Comparison of ENCODE assay signal across 8 mouse cellular contexts in genomic region chr4:56113701-56114196, GRCm38 (mm10).
DNase-seq lines count a peak whose midpoint lies in the region; ATAC-seq and TF ChIP-seq lines count a peak whose summit lies in the region.

No protein-coding gene starts in this region.

- peaks cover 11% of the 10 kb centered on the region for H3K4me1 ChIP-seq in hindbrain, embryonic 13.5 days (replicated peaks)
- H3K4me1 ChIP-seq in lung, embryonic 15.5 days, result peaks cover 17% of the 10 kb centered on the region

- ATAC-seq in hindbrain, embryonic 13.5 days (ENCODE audit: low FRiP score), result no peak
- peak; percentile 96 for ATAC-seq in lung, embryonic 15.5 days (ENCODE audit: borderline replicate concordance, extremely low read depth, low FRiP score, low TSS enrichment)

- peak overlapping the region; percentile 52; the same call in 1 of the 2 replicates for H3K27ac ChIP-seq in hindbrain, embryonic 13.5 days
- peak overlapping the region; percentile 92 for H3K27ac ChIP-seq in lung, embryonic 15.5 days

- H3K9me3 ChIP-seq in hindbrain, embryonic 13.5 days, result no peaks in the 10 kb centered on the region
- H3K9me3 ChIP-seq in lung, embryonic 15.5 days, result no peaks in the 10 kb centered on the region

- no peak overlapping the region for H3K9ac ChIP-seq in hindbrain, embryonic 13.5 days
- no peak overlapping the region for H3K9ac ChIP-seq in lung, embryonic 15.5 days

- H3K27me3 ChIP-seq in hindbrain, embryonic 13.5 days, result no peaks in the 10 kb centered on the region
- H3K27me3 ChIP-seq in lung, embryonic 15.5 days, result no peaks in the 10 kb centered on the region

- H3K4me2 ChIP-seq in hindbrain, embryonic 13.5 days, result 0 out of 2 replicates have a peak overlapping the region, but pooled peaks have one; percentile 8
- peak overlapping the region; percentile 45 for H3K4me2 ChIP-seq in lung, embryonic 15.5 days

- 53% methylated on average over 10 of the region's 10 CpGs for WGBS in hindbrain, embryonic 13.5 days
- WGBS in lung, embryonic 15.5 days, result 7% methylated on average over 10 of the region's 10 CpGs

- TF ChIP-seq POLR2A in brain, embryonic 14.5 days (IDR thresholded peaks at IDR 0.05; ENCODE audit: borderline replicate concordance, extremely low read depth, insufficient read depth, insufficient read length, poor library complexity, severe bottlenecking), result no peak

- no peaks in the 10 kb centered on the region for H3K36me3 ChIP-seq in hindbrain, embryonic 13.5 days
- H3K36me3 ChIP-seq in lung, embryonic 15.5 days, result no peaks in the 10 kb centered on the region

- no peak overlapping the region for H3K4me3 ChIP-seq in hindbrain, embryonic 13.5 days
- H3K4me3 ChIP-seq in lung, embryonic 15.5 days, result peak overlapping the region; percentile 2; the same call in 1 of the 2 replicates

- peak; percentile 23 to 25 for DNase-seq in CD8-positive naive resting alpha-beta T cell, adult 2 months (ENCODE audit: low read depth in 2 of 2, low spot score in 2 of 2)
- DNase-seq in brain, embryonic 14.5 days (ENCODE audit: low read depth), result peak; percentile 82
- DNase-seq in frontal cortex, postnatal 25 days (ENCODE audit: low spot score in 2 of 2), result peak; percentile 5 to 28
- peak; percentile 63 for DNase-seq in layer of hippocampus, adult 9-11 months
- DNase-seq in right cerebral cortex, adult 18-20 months, result peak; percentile 53
- peak; percentile 62 to 88 for DNase-seq in urinary bladder, postnatal 36 days (ENCODE audit: low spot score in 2 of 2)

- TF ChIP-seq CTCF in brain, embryonic 14.5 days (IDR thresholded peaks at IDR 0.05; ENCODE audit: borderline replicate concordance, extremely low read depth, insufficient read depth, insufficient read length), result no peak

Comparison
In these comparisons a context has a peak if more than half of its experiments do, and no peak if none do; other contexts are left out.
1. DNase-seq: peak in every context shown above with its lines; median percentile 82 in brain, embryonic 14.5 days; 75 in urinary bladder, postnatal 36 days; 63 in layer of hippocampus, adult 9-11 months; 53 in right cerebral cortex, adult 18-20 months; 24 in CD8-positive naive resting alpha-beta T cell, adult 2 months; 16 in frontal cortex, postnatal 25 days.